Mouse (Mus musculus): ENCODE measurements around the gene Farp2.

The Farp2 gene

DNA sequence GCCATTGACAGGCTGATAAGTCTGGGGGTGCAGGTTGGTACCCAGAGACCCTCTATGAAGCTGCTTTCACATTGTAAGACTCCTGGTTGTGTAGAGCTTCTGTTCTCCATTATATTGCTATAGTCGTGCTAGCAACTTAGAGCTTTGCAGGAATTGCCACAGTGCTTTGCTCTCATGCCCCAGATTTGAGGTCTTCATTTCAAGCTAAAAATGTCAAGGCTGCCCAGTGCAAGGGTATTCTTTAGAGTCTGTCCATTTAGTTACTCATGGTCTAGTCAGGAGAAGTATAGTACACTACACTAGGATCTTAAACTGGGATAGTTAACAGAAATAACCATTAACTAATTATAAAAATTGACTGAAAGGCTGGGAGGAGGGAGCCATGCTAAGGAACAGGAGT is 35.4 kb downstream of the Farp2 start:
- in situ Hi-C loops (cut with MboI, MseI): loop anchor here in 1 of 2 experiments (5.0 to 25.0 kb wide), 2 partner anchors 55 to 515 kb away; partner anchors contain the start of gene Pdcd1

- in situ Hi-C loops (cut with MboI, MseI): no loop called here
Observed at GRCm38 (mm10) chr1:93551427-93551826, 39.5 kb downstream of the Farp2 start.

DNA sequence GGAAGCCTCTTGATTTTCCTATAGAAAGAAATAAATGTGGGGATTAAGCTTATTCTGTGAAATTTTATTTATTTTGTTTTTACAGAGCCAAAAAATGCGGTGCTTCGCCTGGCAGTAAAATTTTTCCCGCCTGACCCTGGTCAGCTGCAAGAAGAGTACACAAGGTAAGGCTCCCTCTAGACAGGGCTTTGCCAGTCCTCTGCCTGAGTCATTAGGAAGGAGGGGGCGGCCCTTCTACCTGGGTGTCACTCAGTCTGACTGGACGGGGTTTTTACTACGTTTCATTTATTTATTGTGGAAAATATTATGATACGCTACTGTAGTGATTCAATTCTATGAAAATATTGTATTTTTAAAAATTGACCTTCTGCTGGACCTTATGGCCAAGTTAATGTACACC is 51.3 kb downstream of the Farp2 start:
- in situ Hi-C loops (cut with MboI, MseI): no loop called here

DNA sequence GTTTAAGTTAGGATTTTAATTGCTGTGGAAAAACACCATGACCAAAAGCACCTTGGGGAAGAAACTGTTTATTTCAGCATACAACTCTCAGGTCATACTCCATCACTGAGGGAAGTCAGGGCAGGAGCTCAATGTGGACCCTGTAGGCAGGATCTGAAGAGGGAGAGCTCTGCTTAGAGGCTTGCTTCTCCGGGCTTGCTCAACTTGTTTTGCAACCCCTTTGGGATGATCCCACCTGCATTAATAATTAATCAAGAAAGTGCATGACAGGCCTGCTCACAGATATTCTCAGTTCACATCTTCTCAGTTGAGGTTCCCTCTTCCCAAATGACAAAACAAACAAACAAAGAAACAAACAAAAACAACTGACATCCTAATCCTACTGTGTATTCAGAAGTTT is 51.8 kb downstream of the Farp2 start:
- in situ Hi-C loops (cut with MboI, MseI): no loop called here

DNA sequence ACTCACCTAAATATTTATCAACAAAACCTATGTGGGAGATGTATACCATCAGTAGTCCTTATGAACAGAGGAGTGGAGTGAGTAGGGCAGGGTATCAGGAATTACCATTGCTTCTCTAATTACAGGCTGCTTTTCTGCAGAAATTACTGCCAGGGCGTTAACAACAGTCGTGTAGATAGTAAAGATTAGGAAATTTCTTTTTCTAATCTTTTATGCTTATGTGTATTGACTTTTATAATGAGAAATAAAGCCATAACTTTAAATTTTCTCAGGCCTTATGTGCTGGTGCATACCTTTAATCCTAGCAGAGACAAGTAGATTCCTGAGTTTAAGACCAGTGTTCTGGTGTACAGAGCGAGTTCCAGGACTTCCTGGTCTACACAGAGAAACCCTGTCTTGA is 52.9 kb downstream of the Farp2 start:
- in situ Hi-C loops (cut with MboI, MseI): no loop called here

GRCm38 (mm10) chr1:93567013-93567412 is 55.1 kb downstream of the Farp2 start:
- in situ Hi-C loops (cut with MboI, MseI): no loop called here

DNA sequence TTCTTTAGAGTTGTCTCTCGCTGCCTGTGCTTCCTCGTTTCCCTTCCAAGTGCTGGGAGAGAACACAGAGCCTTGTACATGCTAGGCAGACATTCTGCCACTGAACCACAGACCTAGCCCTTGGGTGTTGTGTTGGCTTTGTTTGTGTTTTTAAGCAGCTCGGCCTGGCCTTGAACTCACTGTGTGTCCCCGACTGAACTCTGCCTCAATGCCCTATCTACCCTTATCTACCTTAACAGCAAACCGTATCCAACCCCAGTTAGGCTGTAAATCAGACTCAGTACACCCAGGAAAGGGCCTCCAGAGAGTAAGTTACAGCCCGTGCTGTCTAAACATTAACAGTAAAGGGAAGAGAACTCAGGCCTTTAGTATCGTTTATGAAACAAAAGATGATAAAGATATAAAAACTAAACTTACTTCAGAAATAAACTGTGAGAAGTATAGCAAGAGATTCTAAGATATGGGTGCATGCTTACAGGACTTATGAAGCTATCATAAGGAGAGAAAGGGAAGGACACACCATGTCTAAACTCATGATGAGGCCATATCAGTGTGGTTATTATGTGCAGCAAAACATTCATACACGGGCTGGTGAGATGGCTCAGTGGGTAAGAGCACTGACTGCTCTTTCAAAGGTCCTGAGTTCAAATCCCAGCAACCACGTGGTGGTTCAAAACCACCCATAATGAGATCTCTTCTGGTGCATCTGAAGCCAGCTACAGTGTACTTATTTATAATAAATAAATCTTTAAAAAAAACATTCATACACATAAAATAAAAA is 56.0 kb downstream of the Farp2 start:
- in situ Hi-C loops (cut with MboI, MseI): no loop called here

GRCm38 (mm10) chr1:93577066-93577465 is 65.2 kb downstream of the Farp2 start:
- in situ Hi-C loops (cut with MboI, MseI): no loop called here

DNA sequence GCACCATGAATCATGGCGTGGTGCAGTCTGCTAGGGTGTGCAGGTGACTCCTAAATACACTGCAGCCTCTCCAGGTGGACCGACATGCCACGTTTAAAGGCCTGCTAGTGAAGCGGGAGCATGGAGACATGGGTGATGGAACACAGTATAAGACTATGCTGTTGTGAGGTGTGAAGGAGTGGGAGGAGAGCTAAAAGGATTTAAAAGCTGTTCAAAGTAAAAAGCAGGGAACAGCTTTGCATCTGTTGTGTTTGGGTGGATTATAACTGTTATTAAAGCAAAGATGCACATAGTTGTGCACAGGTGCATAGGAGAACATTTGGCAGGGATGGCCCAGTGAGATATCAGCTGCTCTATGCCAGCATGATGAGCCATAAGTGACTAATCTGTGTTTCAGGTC is 66.0 kb downstream of the Farp2 start:
- in situ Hi-C loops (cut with MboI, MseI): no loop called here

GRCm38 (mm10) chr1:93581545-93581944 is 69.7 kb downstream of the Farp2 start:
- in situ Hi-C loops (cut with MboI, MseI): no loop called here

DNA sequence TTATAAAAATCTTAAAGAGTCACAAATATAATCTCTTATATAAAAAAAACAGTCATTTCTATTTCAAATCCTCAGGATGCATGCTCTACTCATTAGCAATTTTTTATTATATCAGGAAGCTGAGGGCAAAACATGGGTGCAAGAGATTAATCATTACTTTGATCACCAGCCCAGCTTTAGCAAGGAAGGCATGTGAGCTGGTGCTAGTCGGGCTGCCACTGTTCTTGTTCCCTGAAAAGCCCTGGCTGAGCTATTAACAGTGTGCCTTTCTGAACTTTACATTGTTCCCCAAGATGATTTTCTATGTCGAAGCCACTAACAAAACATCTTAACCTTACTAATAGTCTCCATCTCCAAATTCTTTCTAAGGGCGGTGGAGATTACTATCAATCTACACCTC is 76.5 kb downstream of the Farp2 start:
- in situ Hi-C loops (cut with MboI, MseI): no loop called here

- in situ Hi-C loops (cut with MboI, MseI): no loop called here
Observed at GRCm38 (mm10) chr1:93593960-93594359, 82.1 kb downstream of the Farp2 start.

DNA sequence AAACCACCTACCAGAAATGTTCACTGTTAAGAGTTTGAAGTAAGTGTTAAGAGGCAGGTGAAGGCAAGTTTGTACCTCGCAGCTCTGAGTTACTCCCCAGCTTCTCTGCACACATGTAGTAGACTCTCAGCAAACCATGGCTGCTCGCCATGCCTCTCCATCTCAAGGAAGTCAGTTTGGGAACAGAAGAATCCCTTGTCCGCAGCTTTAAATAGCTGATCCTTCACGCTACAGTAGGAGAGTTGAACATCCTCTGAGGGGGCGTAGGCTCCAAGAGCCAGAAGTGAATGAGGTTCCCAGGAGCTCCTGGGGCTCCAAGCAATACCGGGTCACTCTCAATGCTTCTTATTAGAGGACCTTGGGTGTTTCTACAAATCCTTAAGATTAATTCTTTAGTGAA is 84.0 kb downstream of the Farp2 start:
- in situ Hi-C loops (cut with MboI, MseI): no loop called here

GRCm38 (mm10) chr1:93602911-93603310 is 91.0 kb downstream of the Farp2 start:
- in situ Hi-C loops (cut with MboI, MseI): loop anchor here in 1 of 2 experiments (5.0 kb wide), 1 partner anchor 56 kb away; no protein-coding TSS in a partner anchor

DNA sequence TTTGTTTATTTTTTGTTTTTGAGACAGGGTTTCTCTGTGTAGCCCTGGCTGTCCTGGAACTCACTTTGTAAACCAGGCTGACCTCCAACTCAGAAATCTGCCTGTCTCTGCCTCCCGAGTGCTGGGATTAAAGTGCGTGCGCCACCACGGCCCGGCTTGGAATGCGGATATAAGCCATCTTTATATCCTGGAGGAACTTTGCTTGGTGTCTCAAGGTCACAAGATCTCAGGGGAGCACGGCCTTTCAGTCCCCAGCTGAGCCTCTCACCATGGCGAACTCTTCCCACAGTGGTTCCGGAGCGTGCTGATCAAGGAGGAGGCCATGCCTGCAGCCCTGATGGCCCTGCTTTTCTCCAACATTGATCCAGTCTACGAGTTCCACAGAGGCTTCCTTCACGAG is 92.0 kb downstream of the Farp2 start:
- in situ Hi-C loops (cut with MboI, MseI): loop anchor here in 1 of 2 experiments (5.0 kb wide), 1 partner anchor 57 kb away; no protein-coding TSS in a partner anchor

DNA sequence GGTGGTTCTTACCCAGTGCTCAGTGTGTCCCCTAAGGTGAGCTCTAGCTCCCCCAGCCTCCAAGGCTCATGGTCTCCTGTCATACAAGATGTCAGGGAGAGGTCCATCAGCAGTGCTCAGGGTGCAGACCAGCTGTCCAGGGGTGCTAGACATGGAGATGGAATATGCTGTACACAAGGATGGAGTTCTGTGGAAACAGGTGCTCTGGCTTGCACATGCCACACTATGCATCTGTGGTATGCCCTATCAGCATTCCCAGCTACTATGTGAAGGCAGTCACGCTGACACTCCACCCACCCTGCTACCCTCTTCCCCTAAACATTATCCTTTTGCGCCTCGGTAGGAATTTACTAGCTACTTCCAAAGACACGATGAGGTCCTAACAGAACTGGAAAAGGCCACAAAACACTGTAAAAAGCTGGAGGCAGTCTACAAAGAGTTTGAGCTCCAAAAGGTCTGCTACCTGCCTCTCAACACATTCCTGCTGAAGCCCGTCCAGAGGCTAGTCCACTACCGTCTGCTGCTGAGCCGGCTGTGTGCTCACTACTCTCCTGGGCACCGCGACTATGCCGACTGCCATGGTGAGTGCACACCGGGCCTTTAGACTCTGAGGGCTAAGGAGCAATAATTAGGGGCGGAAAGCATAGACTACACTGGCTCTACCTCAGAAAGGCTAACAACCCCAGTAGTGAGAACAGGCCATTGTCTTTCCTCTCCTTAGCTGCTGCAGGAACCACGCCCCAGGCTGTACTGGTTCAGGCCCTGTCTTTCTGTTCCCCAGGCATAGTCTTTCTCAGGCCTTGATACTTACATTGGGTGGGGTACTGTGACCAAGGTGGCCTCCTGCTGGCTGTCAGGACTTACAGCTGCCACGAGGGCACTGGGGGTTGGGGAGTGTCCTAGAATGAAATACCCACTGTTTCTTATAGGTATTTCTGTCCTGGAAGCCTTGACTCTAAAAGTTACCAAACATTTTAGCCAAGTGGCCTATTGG is 95.5 kb downstream of the Farp2 start:
- in situ Hi-C loops (cut with MboI, MseI): no loop called here

DNA sequence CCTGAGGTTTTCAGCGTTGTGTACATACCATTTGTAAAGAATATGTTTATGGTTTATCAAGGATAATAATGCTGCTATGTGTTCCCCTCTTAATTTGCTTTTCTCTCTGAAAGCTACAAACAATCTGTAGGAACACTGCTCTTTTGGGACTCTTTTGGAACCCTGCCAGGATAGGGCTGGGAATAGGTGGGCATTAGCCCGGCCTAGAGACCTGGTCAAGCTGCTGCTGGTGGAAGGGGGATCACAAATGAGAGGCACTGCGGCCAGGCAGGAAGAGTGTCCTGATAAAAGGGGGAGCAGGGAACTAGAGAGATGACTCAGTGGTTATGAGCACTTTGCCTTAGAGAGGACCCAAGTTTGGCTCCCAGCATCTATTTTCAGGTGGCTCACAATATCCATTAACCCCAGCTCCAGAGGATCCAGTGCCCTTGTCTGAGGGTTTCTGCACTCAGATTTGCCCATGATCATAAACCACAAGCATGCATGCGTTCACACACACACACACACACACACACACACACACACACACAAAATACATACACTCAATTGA is 96.9 kb downstream of the Farp2 start:
- in situ Hi-C loops (cut with MboI, MseI): no loop called here

GRCm38 (mm10) chr1:93609762-93610161 is 97.9 kb downstream of the Farp2 start:
- in situ Hi-C loops (cut with MboI, MseI): no loop called here

- in situ Hi-C loops (cut with MboI, MseI): no loop called here
Observed at GRCm38 (mm10) chr1:93618059-93618748, 106.3 kb downstream of the Farp2 start.

- in situ Hi-C loops (cut with MboI, MseI): no loop called here
Observed at GRCm38 (mm10) chr1:93618948-93619347, 107.1 kb downstream of the Farp2 start.

GRCm38 (mm10) chr1:93624502-93624901 is 112.6 kb downstream of the Farp2 start:
- in situ Hi-C loops (cut with MboI, MseI): no loop called here

Data from T-helper 17 cell (primary cell).